Mouse (Mus musculus) brain, embryonic 18.5 days (tissue): Measurements from ENCODE around the gene D1Ertd622e.

Source experiments
- DNase-seq: peaks from one replicate; pipeline ENCODE4 v3.0.0-alpha.2; 2012; ENCODE audit warnings: low read depth, low spot score

Gene D1Ertd622e

DNA sequence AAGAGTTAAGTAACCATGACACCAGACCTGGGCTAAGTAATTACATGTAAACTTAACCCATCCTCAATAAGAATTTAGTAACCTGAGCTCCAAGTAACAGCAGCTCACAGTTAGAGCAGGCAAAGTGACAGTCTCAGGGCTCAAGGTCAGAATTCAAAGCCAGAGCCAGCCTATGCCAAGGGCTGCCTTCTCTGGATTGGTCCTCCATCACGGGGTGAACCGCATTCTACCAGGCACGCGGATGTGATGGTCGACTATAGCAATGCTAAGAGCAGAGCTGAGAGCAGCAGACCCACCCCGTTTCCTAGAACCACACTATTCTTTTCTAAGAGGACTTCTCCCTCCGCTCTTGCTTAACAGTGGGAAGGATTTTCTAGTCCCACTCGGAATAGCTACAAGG, 27.8 kb downstream of the D1Ertd622e start:
- DNase-seq = no peak

DNA sequence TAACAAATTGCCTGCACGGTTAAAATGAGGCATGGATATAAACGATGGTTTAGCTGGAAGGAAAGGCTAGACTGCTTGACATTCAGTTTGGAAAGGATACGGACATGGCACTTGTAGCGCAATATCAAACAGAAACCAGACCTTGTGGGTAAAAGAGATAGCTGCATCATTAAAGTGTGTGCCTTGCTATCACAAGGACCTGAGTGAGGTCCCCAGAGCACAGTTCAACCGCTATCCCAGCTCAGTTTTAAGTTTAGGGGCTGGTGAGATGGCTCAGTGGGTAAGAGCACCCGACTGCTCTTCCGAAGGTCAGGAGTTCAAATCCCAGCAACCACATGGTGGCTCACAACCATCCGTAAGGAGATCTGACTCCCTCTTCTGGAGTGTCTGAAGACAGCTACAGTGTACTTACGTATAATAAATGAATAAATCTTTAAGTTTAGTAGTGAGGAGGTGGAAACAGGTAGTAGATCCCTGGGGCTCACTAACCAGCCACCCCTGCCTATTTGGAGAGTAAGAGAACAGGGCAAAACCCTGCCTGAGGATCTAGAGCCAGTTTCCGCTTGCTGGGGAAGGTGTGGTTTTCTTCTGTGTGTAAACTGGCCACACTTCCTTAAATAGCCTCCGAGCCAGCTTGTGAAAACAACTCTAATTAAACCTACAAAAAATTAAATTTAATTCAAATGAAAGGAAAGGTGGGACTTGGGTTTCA, 29.2 kb downstream of the D1Ertd622e start:
- no peak for DNase-seq

DNA sequence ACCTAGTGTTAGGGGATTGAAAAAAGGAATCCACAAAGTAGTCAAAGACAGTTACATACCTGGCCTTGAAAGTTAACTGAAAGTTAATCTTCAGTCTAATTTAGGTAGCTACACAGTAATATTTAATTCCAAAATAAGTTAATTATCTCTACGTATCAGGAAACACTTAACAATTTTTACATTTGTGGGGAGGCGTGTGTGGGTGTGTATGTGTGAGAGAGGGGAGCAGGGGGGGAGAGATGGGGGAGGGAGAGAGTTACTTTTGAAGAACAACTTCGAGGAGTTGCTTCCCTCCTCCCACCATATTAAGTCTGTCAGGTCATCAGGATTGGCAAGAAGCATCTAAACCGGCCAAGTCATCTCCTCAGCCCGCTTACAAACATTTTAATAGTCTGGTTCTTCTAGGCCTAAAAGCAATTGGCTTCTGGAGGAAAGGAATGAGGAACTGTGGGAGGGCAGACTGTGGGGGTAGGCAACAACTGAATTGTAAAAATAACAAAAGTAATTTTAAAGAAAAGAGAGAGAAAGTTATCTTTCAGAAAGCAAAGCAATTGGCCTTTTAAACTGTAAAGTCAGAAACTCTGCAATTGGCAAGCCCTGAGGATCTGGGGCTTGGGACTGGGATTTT, 29.9 kb downstream of the D1Ertd622e start:
- no peak for DNase-seq

- DNase-seq = no peak
These were observed 31.7 kb downstream of the D1Ertd622e start for GRCm38 (mm10) chr1:97630146-97630545.

DNA sequence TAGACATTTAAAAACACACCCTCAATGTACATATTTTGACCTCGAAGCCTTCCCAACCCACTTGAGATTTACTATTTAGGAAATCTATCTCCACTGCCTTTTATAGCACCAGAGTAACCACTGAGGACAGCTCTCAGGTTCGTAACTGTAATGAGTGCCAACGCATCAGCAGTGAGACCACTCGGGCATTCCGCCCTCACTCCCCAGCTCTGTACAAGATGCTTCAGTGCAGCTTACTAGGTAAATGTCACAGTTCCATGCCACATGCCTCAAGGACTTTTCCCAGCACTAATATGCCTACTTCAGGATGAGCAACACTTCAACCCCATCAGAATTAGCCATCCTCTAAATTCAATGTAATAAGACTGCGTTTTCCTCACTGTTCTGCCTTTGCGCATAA, 33.0 kb downstream of the D1Ertd622e start:
- no peak for DNase-seq

DNA sequence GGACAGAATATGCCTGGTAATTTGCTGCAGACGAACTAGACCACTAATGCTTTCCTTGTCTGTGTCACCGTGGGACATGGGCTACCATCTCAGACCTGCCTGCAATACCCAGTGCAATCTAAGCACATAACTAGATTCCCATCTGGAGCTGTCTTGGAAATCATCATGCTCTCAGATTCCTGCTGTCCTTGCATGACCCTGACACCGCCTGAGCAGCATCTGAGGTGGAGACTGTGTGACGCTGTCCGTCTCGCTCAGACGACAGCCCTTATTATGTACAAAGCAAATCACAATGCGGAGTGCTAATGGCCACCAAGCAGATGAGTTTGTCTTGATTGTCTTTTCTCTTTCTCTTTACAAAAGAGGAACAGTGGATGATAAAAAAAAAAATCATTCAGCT, 33.9 kb downstream of the D1Ertd622e start:
- DNase-seq = no peak

GRCm38 (mm10) chr1:97625427-97625826, 36.4 kb downstream of the D1Ertd622e start:
- DNase-seq = no peak

DNA sequence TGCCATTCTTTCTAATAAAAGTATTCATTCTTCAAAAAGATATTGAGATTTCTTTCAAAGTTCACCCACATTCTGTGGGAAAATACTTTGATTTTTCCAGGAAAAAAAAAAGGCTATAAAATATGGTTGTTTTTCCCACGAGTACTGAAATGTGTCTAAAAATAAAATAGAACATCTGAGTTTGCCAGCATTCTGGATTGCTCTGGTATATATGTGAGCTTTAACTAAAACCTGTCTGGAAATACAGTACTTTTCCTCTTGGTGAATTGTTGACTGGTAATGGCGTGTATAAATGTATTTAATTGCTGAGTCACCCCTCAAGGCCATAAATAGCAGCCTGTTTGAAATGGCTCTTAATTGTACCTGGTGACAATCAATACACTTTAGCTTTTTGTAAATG, 37.5 kb downstream of the D1Ertd622e start:
- DNase-seq = no peak

DNA sequence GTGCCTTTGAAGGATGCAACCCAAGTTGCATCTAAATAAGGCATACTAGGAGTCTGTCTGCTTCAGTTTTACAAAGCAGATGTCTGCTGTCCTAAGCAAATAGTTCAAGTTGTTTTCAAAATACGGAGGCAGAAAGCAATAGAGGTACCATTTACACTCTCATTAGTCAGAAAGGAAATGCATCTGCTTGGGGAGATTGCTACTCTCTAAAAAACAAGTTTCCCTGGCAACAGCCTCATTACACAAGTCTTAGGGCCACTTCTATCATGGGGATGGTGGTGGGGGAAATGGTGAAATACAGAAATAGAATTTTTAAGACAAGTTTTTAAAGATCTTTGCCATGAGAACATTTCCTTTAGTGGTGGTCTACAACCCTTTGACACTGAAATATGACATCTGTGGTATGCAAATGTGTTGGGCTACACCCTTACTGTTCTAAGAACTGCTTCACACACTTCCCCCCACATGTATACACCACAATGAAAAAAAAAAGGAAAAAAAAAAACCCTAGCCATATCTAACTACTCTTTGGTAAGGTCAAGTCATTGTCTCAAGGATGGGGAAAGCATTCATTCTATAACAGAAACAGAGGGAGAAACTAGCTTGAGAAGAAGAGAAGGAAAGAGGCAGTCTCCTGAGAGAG, 38.5 kb downstream of the D1Ertd622e start:
- no peak for DNase-seq

DNA sequence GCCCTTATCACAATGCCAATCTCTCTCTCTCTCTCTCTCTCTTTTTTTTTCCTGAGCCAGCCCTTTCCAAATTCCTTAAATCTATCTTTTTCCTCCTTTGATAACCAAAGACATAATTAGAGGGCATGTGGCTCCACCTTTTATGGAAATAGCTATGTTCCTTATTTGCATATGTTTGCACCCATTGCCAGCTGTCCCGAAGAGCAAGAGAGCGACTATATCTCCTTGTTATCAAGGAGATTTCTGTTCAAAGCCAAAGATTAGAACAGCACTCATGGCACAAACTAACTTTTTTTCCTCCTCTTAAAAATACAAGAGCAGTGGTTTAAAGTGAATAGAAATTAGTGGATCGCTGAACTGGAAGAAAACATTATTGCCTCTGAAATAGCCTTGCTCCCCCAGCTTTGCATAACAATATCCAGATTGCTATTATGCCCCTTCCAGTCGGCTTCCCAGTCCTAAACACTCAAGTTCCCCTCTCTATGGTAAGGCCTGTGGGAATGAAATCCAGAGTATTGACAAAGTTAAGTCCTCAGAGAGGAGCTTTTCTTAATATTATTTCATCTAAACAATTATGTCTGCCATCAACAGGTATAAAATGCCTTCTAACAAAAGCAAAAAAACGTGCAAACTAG, 39.2 kb downstream of the D1Ertd622e start:
- no peak for DNase-seq

DNA sequence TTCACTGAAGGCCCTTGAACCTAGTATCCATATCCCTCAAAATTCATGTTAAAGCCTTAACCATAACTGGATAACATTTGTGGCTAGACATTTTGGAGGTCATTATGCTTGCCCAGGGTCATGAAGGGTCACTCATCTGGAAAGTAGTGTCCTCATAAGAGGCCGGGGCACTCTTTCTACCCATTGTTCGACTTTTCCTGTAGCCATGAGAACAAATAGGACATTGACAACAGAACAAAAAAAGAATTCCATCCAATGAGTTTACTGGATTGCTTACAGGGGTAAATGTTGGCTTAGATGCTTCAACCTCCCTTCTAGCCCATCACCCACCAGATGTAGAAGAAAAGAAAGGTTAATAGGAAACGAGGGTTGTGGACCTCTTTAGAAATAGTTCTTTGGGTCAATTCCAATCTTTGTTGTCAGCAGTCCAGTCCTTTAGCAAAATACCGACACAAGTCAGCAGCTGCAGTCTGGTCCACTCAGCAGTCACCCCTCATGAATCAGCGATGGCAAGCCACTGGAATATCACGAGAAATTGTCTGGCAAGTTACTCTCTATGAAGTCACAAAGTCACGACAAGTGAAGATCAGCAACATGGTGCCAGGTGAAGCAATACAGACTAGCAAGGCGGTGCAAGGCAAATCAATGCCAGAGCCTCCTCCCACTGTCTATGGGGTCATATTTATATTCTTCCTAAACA, 42.1 kb downstream of the D1Ertd622e start:
- no peak for DNase-seq

DNA sequence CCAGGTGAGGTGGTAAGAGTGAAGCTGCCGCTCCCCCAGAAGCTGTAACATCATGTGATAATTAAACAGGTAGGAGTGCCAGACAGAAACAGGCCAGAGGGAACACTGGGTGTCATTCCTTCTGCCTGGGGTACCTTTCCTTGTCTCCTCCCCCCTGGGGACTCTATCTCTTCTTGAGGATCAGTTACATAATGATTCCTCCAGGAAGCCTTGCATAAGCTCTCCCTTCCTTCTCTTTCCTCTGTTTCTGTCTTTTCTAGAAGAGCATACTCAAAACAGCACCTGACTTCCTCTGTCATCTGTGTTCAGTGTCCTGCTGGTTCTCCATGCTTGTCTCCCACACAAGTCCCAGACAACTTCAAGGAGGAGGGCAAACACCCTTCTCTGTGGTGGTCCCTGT, 46.3 kb downstream of the D1Ertd622e start:
- no peak for DNase-seq

DNA sequence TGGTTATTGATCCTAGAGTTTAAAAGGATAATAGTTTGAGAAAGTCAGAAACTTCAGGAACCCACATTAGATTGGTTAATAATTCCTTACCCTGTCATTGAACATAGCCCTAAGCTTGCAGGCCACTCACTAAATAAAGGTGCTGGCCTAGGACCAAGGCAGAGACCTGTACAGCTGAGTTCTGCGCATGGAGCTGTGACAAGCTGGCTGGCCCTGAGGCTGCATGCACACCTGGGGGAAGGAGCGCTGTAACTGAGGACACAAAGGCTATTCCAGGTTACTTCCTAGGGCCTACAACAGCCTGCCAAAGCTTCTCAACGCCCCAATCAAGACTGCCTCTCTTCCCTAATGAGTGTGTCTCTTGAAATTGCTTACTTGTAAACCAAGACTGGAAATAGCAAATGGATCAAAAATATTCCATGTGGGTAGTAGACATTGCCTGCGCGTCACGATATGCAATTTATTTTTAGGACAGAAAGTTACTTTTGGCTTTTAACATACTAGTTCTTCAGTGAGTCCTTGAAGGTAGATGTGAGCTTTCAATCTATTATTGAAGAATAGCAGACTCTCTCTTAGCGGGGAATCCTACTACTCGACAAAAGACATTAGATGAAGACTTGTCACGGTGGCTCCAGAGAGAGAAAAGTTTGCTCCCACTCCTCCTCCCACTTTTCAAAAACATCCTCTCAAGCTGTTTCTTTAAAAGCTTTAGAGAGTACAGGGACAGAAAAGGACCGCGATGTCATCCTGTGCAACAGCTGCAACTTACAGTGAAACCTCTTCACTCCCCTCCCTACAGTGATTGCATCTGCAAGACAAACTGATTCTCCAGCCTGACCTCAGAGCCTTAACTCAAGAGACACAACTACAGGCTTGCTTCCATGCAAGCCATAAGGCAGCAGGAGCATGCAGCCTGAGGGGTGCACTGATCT, 47.1 kb downstream of the D1Ertd622e start:
- no peak for DNase-seq

- DNase-seq = no peak
These were observed 50.1 kb downstream of the D1Ertd622e start for GRCm38 (mm10) chr1:97611747-97612146.

DNA sequence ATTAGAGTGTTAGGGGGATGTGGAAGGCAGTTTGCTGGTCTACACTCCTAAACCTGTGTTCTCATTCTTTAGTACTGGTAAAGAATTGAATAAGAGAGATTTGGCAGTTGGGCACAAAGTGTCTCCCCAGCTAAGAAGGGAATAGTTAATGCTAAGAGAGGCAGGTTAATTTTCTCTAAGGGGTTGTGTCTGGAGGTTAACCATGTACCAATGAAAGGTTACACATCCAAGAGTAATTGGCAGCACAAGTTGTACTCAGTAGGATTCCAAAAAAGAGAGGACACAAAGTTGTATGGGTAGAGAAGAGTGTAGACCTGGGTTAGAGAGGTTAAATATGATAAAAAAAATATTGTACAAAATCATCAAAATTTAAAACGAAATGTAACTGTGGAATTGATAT, 58.5 kb downstream of the D1Ertd622e start:
- no peak for DNase-seq

DNA sequence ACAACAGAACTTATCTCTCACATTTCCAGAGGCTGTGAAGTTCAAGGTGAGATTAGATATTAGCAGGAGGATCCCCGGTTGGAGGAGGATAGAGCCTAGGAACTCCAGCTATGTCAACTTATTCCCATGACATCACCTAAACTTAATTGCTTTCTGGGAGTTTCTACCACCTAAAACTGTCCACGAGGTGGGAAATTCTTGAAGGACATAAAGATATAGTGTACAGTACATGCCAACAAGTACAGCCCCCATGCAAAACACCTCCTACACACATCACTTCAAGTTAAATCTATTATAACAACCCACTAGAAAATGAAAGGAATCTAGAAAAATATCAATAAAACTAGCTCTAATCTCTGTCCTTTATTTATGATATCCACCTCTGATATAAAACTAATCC, 61.5 kb downstream of the D1Ertd622e start:
- DNase-seq = no peak

- DNase-seq = no peak
These were observed 62.8 kb downstream of the D1Ertd622e start for GRCm38 (mm10) chr1:97599101-97599500.

DNA sequence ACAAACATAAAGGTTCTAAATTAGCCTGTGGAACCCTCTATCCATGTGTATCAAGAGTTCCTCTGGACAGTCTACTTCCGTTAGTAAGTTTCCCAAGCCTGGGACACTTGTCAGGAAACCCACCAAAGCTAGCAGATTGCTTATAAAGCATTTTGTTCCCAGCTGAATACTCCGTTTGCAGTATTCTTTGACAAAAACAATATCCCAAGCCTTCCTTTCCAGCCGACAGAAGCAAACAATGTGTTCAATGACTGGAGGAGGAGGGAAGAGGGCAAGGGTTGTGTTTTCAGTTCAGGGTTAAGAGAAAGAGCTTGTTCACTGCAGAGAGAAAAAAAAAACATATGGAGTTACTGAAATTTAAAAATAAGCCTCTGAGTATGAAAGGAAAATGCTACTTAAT, 73.3 kb downstream of the D1Ertd622e start:
- no peak for DNase-seq

DNA sequence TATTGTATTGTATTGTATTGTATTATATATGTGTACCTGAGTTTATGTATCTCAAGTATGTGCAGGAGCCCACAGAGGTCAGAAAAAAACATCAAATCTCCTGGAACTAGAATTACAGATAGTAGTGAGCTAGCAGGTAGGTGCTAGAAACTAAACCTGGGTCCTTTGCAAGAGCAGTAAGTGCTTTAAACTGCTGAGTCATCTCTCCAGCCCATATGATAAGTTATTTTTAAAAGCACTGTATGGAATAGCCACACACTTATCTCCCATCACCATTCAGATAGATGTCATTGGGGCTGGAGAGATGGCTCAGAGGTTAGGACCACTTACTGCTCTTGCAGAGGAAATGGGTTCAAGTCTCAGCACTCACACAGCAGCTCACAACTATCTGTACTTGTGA, 76.8 kb downstream of the D1Ertd622e start:
- DNase-seq = no peak

DNA sequence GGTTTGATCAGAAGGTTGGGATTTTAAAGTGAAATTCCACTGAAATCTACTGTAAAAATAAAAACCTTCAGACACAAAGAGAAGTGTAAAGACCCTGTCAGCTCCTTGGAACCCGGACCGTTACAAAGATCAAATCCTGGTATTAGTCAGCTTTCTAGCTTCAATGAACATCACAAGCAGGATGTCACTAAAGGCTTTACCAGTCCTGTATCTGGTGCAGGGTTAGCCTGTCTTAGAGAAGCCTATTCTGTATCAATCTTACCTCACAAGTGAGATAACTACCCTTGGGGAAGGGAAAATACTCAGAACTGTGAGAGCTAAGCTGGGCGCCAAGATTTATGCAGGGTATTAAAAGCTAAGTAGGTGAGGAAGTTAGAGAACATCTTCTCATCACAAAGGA, 77.7 kb downstream of the D1Ertd622e start:
- DNase-seq = no peak

- DNase-seq = no peak
These were observed 78.8 kb downstream of the D1Ertd622e start for GRCm38 (mm10) chr1:97583085-97583484.
